Mouse (Mus musculus) bone marrow, adult 2 months (tissue): ENCODE data around the gene Kcnh1.

Experiments
- CTCF ChIP-seq: fragments of 200-500 bp; IDR thresholded peaks from 2 replicates; pipeline ENCODE4 v1.5.1; 2011; ENCODE audit warnings: low read length, control low read depth; ENCODE audit not compliant: control insufficient read depth, insufficient read depth
- POLR2A ChIP-seq: fragments of 200-500 bp; IDR thresholded peaks from 2 replicates; pipeline ENCODE4 v1.6.1; 2011; ENCODE audit warnings: low read depth, mild to moderate bottlenecking, control low read depth, low read length, borderline replicate concordance; ENCODE audit not compliant: control insufficient read depth

DNA sequence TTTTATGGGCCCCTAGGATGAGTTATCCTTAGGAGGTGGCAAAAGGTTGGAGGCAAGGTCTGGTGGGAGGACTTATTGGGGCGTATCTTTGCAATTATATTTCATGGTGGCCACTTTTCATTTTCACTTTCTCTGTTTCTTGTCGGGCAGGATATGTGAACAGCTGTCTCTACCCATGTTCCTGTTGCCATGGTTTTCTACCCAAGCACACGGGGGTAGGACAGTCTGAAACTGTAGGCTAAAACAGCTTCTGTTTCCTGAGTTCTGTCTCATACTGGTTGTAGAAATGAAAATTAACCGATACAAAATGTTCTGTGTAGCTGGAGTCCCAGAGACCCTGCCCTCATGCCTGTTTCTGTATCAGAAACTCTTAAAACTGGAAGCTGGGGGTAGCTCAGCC is 39.4 kb upstream of the Kcnh1 start:
- TF ChIP-seq CTCF (no peak), POLR2A (no peak)
